In the genomic region with DNA sequence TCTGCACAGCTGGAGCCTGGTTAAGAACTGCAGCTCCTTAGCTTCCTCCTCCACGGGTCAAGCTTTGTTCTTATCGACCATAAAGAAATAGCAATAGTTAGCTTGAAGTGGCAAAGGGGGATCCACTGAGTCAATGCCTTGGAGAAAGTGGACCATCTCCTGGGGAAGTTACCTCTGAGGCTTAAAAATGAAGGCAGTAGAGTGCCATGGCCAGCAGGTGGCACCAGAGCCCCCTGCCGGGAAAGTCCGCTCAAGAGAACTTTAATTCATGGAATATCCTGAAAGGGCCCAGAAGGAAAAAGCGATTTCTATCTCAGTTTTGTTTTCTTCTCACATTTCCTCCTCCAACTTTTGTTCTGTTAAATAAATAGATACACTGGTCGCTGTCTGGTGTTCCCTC, we compare ENCODE assay signal across 8 mouse cellular contexts. TPM values are rescaled to one million over a fixed set of nuclear protein-coding genes. Genes with fewer than 3 reads are reported as not detected.
A peak's percentile ranks its signal among the peaks of the same experiment; 100 is the strongest.
DNase-seq lines count a peak whose midpoint lies in the region; ATAC-seq and TF ChIP-seq lines count a peak whose summit lies in the region.
"Had no signal": no experiment of that assay in that cellular context is flagged by ENCODE, and none has a peak within 500 bp of the region (broad histone marks: within the 10 kb centered on the region; RNA-seq: fewer than 3 reads in every experiment).

No protein-coding gene starts in this region.

- WGBS in hindbrain, embryonic 11.5 days: 53% methylated on average over 6 of the region's 6 CpGs
- WGBS in hindbrain, embryonic 16.5 days: 44% methylated on average over 6 of the region's 6 CpGs
- 53% methylated on average over 6 of the region's 6 CpGs for WGBS in thymus, adult 2 months

- no peak overlapping the region for H3K4me3 ChIP-seq in hindbrain, embryonic 11.5 days (ENCODE audit: low read depth, low read length)
- H3K4me3 ChIP-seq in hindbrain, embryonic 16.5 days (ENCODE audit: low read length): no peak overlapping the region
- H3K4me3 ChIP-seq in thymus, adult 2 months (ENCODE audit: control insufficient read depth, insufficient read depth, low read length): no peak overlapping the region

- peak; percentile 76 for DNase-seq in hindbrain, embryonic 11.5 days (ENCODE audit: low spot score)
- DNase-seq in thymus, adult 2 months: no peak
- DNase-seq in thymus, adult 18-20 months: no peak
- peak; percentile 79 to 80 for DNase-seq in kidney, postnatal 4 days
- peak; percentile 78 for DNase-seq in testis, postnatal 10 days (ENCODE audit: low spot score)

- H3K27ac ChIP-seq in hindbrain, embryonic 11.5 days (ENCODE audit: low read depth, low read length): no peak overlapping the region
- no peak overlapping the region for H3K27ac ChIP-seq in hindbrain, embryonic 16.5 days (ENCODE audit: low read depth, low read length)
- no peak overlapping the region for H3K27ac ChIP-seq in thymus, adult 2 months (ENCODE audit: control insufficient read depth, insufficient read depth, low read length)

- H3K9me3 ChIP-seq in hindbrain, embryonic 11.5 days (ENCODE audit: control insufficient read depth, low read length): no peaks in the 10 kb centered on the region
- H3K9me3 ChIP-seq in hindbrain, embryonic 16.5 days (ENCODE audit: control insufficient read depth, low read length): no peaks in the 10 kb centered on the region

- ATAC-seq in hindbrain, embryonic 11.5 days (ENCODE audit: low FRiP score): no peak
- no peak for ATAC-seq in hindbrain, embryonic 16.5 days
- ATAC-seq in common myeloid progenitor, adult 5-6 weeks (replicated peaks; ENCODE audit: low read depth, poor library complexity, severe bottlenecking): peak; percentile 77

- H3K36me3 ChIP-seq in hindbrain, embryonic 11.5 days (ENCODE audit: control insufficient read depth, insufficient read depth, low read length): 0 out of 2 replicates have a peak, but pooled peaks cover 11% of the 10 kb centered on the region
- H3K36me3 ChIP-seq in hindbrain, embryonic 16.5 days (ENCODE audit: control insufficient read depth, insufficient read depth, low read length): peaks cover 34% of the 10 kb centered on the region
- H3K36me3 ChIP-seq in thymus, adult 2 months (ENCODE audit: control insufficient read depth, insufficient read depth, low read length): peaks cover 10% of the 10 kb centered on the region

- H3K4me2 ChIP-seq in hindbrain, embryonic 11.5 days (replicated peaks; ENCODE audit: low read depth, low read length): no peak overlapping the region
- H3K4me2 ChIP-seq in hindbrain, embryonic 16.5 days (ENCODE audit: low read length): no peak overlapping the region

- no peaks in the 10 kb centered on the region for H3K27me3 ChIP-seq in hindbrain, embryonic 11.5 days (ENCODE audit: control insufficient read depth, insufficient read depth, low read length)
- H3K27me3 ChIP-seq in hindbrain, embryonic 16.5 days (replicated peaks; ENCODE audit: control insufficient read depth, insufficient read depth, low read length): no peaks in the 10 kb centered on the region
- no peaks in the 10 kb centered on the region for H3K27me3 ChIP-seq in thymus, adult 2 months (ENCODE audit: control insufficient read depth, insufficient read depth, low read length)

- peak; percentile 83; the same call in 1 of the 2 replicates for TF ChIP-seq CTCF in thymus, adult 2 months (IDR thresholded peaks at IDR 0.05; ENCODE audit: borderline replicate concordance, control insufficient read depth, extremely low read depth, insufficient read depth, low read length, poor library complexity)

- no peaks in the 10 kb centered on the region for H3K4me1 ChIP-seq in hindbrain, embryonic 11.5 days (replicated peaks; ENCODE audit: control insufficient read depth, insufficient read depth, low read length)
- H3K4me1 ChIP-seq in hindbrain, embryonic 16.5 days (ENCODE audit: control insufficient read depth, insufficient read depth, low read depth, low read length): no peaks in the 10 kb centered on the region
- no peaks in the 10 kb centered on the region for H3K4me1 ChIP-seq in thymus, adult 2 months (replicated peaks; ENCODE audit: control insufficient read depth, insufficient read depth, low read length)

- no peak overlapping the region for H3K9ac ChIP-seq in hindbrain, embryonic 11.5 days (ENCODE audit: low read depth, low read length)
- no peak overlapping the region for H3K9ac ChIP-seq in hindbrain, embryonic 16.5 days (ENCODE audit: low read depth, low read length)

- TF ChIP-seq POLR2A in thymus, adult 2 months (IDR thresholded peaks at IDR 0.05; ENCODE audit: control insufficient read depth, extremely low read depth, insufficient read depth, low read length, poor library complexity): no peak

RNA-seq across cellular contexts. Expression of a gene that starts 27.0 kb away (rescaled TPM):
- not detected in 2 replicates for polyA plus RNA-seq in hindbrain, embryonic 11.5 days (2014; fragmentation: Nextera tagmentation; extraction: Ambion mirVana)
- polyA plus RNA-seq in hindbrain, embryonic 16.5 days (2015; fragmentation: Nextera tagmentation; extraction: Ambion mirVana): not detected in 2 replicates
- polyA plus RNA-seq in thymus, adult 2 months (2012; rRNA removed): not detected in 2 replicates
- not detected in 2 replicates for total RNA-seq in common myeloid progenitor, adult 5-6 weeks (2017)
- total RNA-seq: layer of hippocampus, postnatal 25 days had no signal

RNA-seq across cellular contexts. Expression of a gene that starts 43.5 kb away (rescaled TPM):
- not detected in 2 replicates for polyA plus RNA-seq in hindbrain, embryonic 11.5 days (2014; fragmentation: Nextera tagmentation; extraction: Ambion mirVana)
- polyA plus RNA-seq in hindbrain, embryonic 16.5 days (2015; fragmentation: Nextera tagmentation; extraction: Ambion mirVana): not detected in 2 replicates
- not detected in 2 replicates for polyA plus RNA-seq in thymus, adult 2 months (2012; rRNA removed)
- not detected in 2 replicates for total RNA-seq in common myeloid progenitor, adult 5-6 weeks (2017)
- total RNA-seq: layer of hippocampus, postnatal 25 days had no signal

Comparison
In these comparisons a context has a peak if more than half of its experiments do, and no peak if none do; other contexts are left out.
1. DNase-seq: peak in hindbrain, embryonic 11.5 days (single experiment), kidney, postnatal 4 days (2 of 2) and testis, postnatal 10 days (single experiment); none in thymus, adult 2 months (single experiment) and thymus, adult 18-20 months (0 of 2).